Mouse (Mus musculus) small intestine, adult 2 months (tissue): ENCODE results near the gene Dyrk2.

Source experiments
- CTCF ChIP-seq: fragments of 200-500 bp; IDR thresholded peaks from 2 replicates; pipeline ENCODE4 v1.5.1; 2012; ENCODE audit warnings: low read depth, mild to moderate bottlenecking, control low read depth, inconsistent platforms, low read length, moderate library complexity, mixed read lengths; ENCODE audit not compliant: insufficient replicate concordance, insufficient read length; ENCODE audit errors: extremely low read depth
- POLR2A ChIP-seq: fragments of 200-500 bp; IDR thresholded peaks from 2 replicates; pipeline ENCODE4 v1.6.1; 2012; ENCODE audit warnings: low read depth, mild to moderate bottlenecking, control low read depth, inconsistent platforms, low read length, moderate library complexity

DNA sequence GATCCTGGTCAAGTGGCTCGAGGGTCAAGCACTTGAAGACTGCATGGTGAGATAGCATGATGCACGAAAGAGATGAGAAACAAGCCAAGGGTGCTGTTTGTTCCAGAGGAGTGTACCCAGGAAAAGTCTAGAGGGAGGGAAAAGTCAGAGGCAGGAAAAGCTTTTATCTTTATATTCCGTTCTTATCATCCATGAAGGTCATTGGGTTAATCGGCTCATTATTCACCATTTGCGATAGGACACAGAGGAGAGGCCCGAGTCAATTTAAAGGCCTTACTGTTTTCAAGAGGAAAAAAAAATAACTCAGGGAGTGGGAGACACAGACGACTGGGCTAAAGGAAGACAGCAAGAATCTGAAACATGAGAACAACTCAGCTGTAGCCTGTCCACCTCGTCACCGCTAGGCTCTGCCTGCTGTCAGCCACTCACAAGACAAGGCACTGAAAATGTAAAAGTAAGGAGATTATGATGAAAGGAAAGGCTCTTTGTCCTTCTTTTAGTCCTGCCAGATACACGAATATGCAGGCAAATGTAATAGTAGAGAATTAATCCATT lies 22.9 kb downstream of the Dyrk2 start:
- no peak for TF ChIP-seq CTCF
- no peak for TF ChIP-seq POLR2A
